Comparison of ENCODE assay signal across 8 mouse cellular contexts in genomic region chr19:58942841-58943828, GRCm38 (mm10). TPM values are rescaled to one million over a fixed set of nuclear protein-coding genes. Genes with fewer than 3 reads are reported as not detected.
DNase-seq lines count a peak whose midpoint lies in the region; ATAC-seq and TF ChIP-seq lines count a peak whose summit lies in the region.

Eno4 (plus strand) TSS chr19:58943425.
Hspa12a (minus strand) TSS chr19:58943654.

- WGBS in heart, embryonic 12.5 days: under 1% methylated on average over 65 of the region's 65 CpGs
- WGBS in kidney, postnatal 0 days: under 1% methylated on average over 65 of the region's 65 CpGs
- WGBS in liver, embryonic 11.5 days: under 1% methylated on average over 60 of the region's 65 CpGs
- under 1% methylated on average over 65 of the region's 65 CpGs for WGBS in stomach, embryonic 14.5 days

- H3K4me2 ChIP-seq in heart, embryonic 12.5 days: peak within 1 kb of the TSS; percentile 95
- peak within 1 kb of the TSS; percentile 70 for H3K4me2 ChIP-seq in kidney, postnatal 0 days (ENCODE audit: low read length)
- H3K4me2 ChIP-seq in liver, embryonic 11.5 days: peak within 1 kb of the TSS; percentile 95
- H3K4me2 ChIP-seq in stomach, embryonic 14.5 days (replicated peaks; ENCODE audit: low read depth, low read length): peak within 1 kb of the TSS; percentile 93

- peak; percentile 87 for DNase-seq in 416B (ENCODE audit: low read depth)
- DNase-seq in kidney, postnatal 0 days (ENCODE audit: low spot score): peak; percentile 97
- DNase-seq in liver, embryonic 11.5 days (ENCODE audit: low spot score): peak; percentile 94
- peak; percentile 95 for DNase-seq in naive thymus-derived CD4-positive, alpha-beta T cell, adult 2 months (ENCODE audit: low read depth)

- no peaks in the 10 kb centered on the region for H3K9me3 ChIP-seq in heart, embryonic 12.5 days (replicated peaks)
- no peaks in the 10 kb centered on the region for H3K9me3 ChIP-seq in kidney, postnatal 0 days (replicated peaks; ENCODE audit: low read length)
- H3K9me3 ChIP-seq in liver, embryonic 11.5 days (ENCODE audit: control insufficient read depth, low read length): no peaks in the 10 kb centered on the region
- H3K9me3 ChIP-seq in stomach, embryonic 14.5 days (ENCODE audit: control insufficient read depth, low read depth, low read length): no peaks in the 10 kb centered on the region

- peak within 1 kb of the TSS; percentile 29 for H3K27ac ChIP-seq in bone marrow macrophage, adult 2 months (ENCODE audit: insufficient read depth, low read depth, low read length)
- H3K27ac ChIP-seq in embryonic fibroblast, embryonic 13.5 days (ENCODE audit: insufficient read depth, low read length): peak within 1 kb of the TSS; percentile 43
- peak within 1 kb of the TSS; percentile 18; the same call in 1 of the 2 replicates for H3K27ac ChIP-seq in heart, embryonic 12.5 days (ENCODE audit: poor library complexity, severe bottlenecking)
- H3K27ac ChIP-seq in kidney, postnatal 0 days: peak within 1 kb of the TSS; percentile 69
- 0 out of 2 replicates have a peak within 1 kb of the TSS, but pooled peaks have one; percentile 10 for H3K27ac ChIP-seq in liver, embryonic 11.5 days (ENCODE audit: low read depth, low read length)
- peak within 1 kb of the TSS; percentile 70 for H3K27ac ChIP-seq in stomach, embryonic 14.5 days (ENCODE audit: low read length)

- H3K9ac ChIP-seq in heart, embryonic 12.5 days: peak within 1 kb of the TSS; percentile 70
- peak within 1 kb of the TSS; percentile 70 for H3K9ac ChIP-seq in kidney, postnatal 0 days (ENCODE audit: low read depth, low read length)
- peak within 1 kb of the TSS; percentile 81 for H3K9ac ChIP-seq in liver, embryonic 11.5 days (ENCODE audit: low read depth, low read length)
- H3K9ac ChIP-seq in stomach, embryonic 14.5 days (replicated peaks; ENCODE audit: low read depth, low read length): peak within 1 kb of the TSS; percentile 70

- H3K4me1 ChIP-seq in bone marrow macrophage, adult 2 months (ENCODE audit: control insufficient read depth, insufficient read depth, low read length): peaks cover 8% of the 10 kb centered on the region
- H3K4me1 ChIP-seq in embryonic fibroblast, embryonic 13.5 days (ENCODE audit: control insufficient read depth, insufficient read depth, low read length): no peaks in the 10 kb centered on the region
- H3K4me1 ChIP-seq in heart, embryonic 12.5 days (replicated peaks): 0 out of 2 replicates have a peak, but pooled peaks cover 3% of the 10 kb centered on the region
- no peaks in the 10 kb centered on the region for H3K4me1 ChIP-seq in kidney, postnatal 0 days (replicated peaks; ENCODE audit: insufficient read depth, low read length)
- peaks cover 7% of the 10 kb centered on the region; the same call in 1 of the 2 replicates for H3K4me1 ChIP-seq in liver, embryonic 11.5 days (replicated peaks; ENCODE audit: control insufficient read depth, insufficient read depth, low read length)
- H3K4me1 ChIP-seq in stomach, embryonic 14.5 days (ENCODE audit: control insufficient read depth, insufficient read depth, low read length): peaks cover 6% of the 10 kb centered on the region; the same call in 1 of the 2 replicates

- ATAC-seq in heart, embryonic 12.5 days (ENCODE audit: insufficient number of reproducible peaks, low FRiP score): peak; percentile 96
- ATAC-seq in kidney, postnatal 0 days (replicated peaks; ENCODE audit: low FRiP score, low read depth): peak; percentile 96
- peak; percentile 94 for ATAC-seq in liver, embryonic 11.5 days (replicated peaks; ENCODE audit: low FRiP score)
- ATAC-seq in stomach, embryonic 14.5 days (ENCODE audit: insufficient number of reproducible peaks, insufficient read depth, low FRiP score, low read depth): peak; percentile 96

- no peak for TF ChIP-seq CTCF in bone marrow macrophage, adult 2 months (IDR thresholded peaks at IDR 0.05; ENCODE audit: low read depth, low read length)
- TF ChIP-seq CTCF in embryonic fibroblast, embryonic 13.5 days (IDR thresholded peaks at IDR 0.05; ENCODE audit: borderline replicate concordance, insufficient read depth, low read length): no peak
- TF ChIP-seq CTCF in kidney, postnatal 0 days (IDR thresholded peaks at IDR 0.05; ENCODE audit: low read depth): no peak

- no peak for TF ChIP-seq POLR2A in bone marrow macrophage, adult 2 months (IDR thresholded peaks at IDR 0.05; ENCODE audit: borderline replicate concordance, low read depth, low read length)
- TF ChIP-seq POLR2A in embryonic fibroblast, embryonic 13.5 days (IDR thresholded peaks at IDR 0.05; ENCODE audit: low read depth, low read length): peak; percentile 99

- H3K36me3 ChIP-seq in heart, embryonic 12.5 days: no peaks in the 10 kb centered on the region
- H3K36me3 ChIP-seq in kidney, postnatal 0 days (ENCODE audit: insufficient read depth, low read length): no peaks in the 10 kb centered on the region
- H3K36me3 ChIP-seq in liver, embryonic 11.5 days (ENCODE audit: control insufficient read depth, insufficient read depth, low read length): no peaks in the 10 kb centered on the region
- no peaks in the 10 kb centered on the region for H3K36me3 ChIP-seq in stomach, embryonic 14.5 days (ENCODE audit: control insufficient read depth, insufficient read depth, low read length)

- H3K27me3 ChIP-seq in heart, embryonic 12.5 days (replicated peaks): peaks cover 7% of the 10 kb centered on the region; the same call in 1 of the 2 replicates
- no peaks in the 10 kb centered on the region for H3K27me3 ChIP-seq in kidney, postnatal 0 days (ENCODE audit: insufficient read depth, low read length)
- H3K27me3 ChIP-seq in liver, embryonic 11.5 days (replicated peaks; ENCODE audit: control insufficient read depth, insufficient read depth, low read length): no peaks in the 10 kb centered on the region
- H3K27me3 ChIP-seq in stomach, embryonic 14.5 days (ENCODE audit: control insufficient read depth, insufficient read depth, low read length): no peaks in the 10 kb centered on the region

- peak within 1 kb of the TSS; percentile 60 for H3K4me3 ChIP-seq in bone marrow macrophage, adult 2 months (ENCODE audit: insufficient read depth, low read length)
- H3K4me3 ChIP-seq in embryonic fibroblast, embryonic 13.5 days (ENCODE audit: insufficient read depth, low read length): peak within 1 kb of the TSS; percentile 65
- peak within 1 kb of the TSS; percentile 73 for H3K4me3 ChIP-seq in heart, embryonic 12.5 days
- peak within 1 kb of the TSS; percentile 60 for H3K4me3 ChIP-seq in kidney, postnatal 0 days (replicated peaks; ENCODE audit: low read depth, low read length)
- H3K4me3 ChIP-seq in liver, embryonic 11.5 days (ENCODE audit: low read depth, low read length): peak within 1 kb of the TSS; percentile 72
- H3K4me3 ChIP-seq in stomach, embryonic 14.5 days (ENCODE audit: low read depth, low read length): peak within 1 kb of the TSS; percentile 63

RNA-seq across cellular contexts. Expression of gene Eno4, which starts in this region (rescaled TPM):
- not detected in 2 replicates for polyA plus RNA-seq in bone marrow macrophage, adult 2 months (2012; ENCODE audit: insufficient read depth, insufficient read length, missing spikeins)
- polyA plus RNA-seq in embryonic fibroblast, embryonic 13.5 days (2011; ENCODE audit: insufficient read length, low read depth, missing spikeins): not detected in 2 replicates
- 0.10 and 0.27 TPM in 2 replicates for polyA plus RNA-seq in heart, embryonic 12.5 days (2016; fragmentation: Nextera tagmentation; extraction: Ambion mirVana)
- polyA plus RNA-seq in kidney, postnatal 0 days (2015; fragmentation: Nextera tagmentation; extraction: Ambion mirVana): 0.37 and 0.51 TPM in 2 replicates
- 0.25 and 0.49 TPM in 2 replicates for polyA plus RNA-seq in liver, embryonic 11.5 days (2014; fragmentation: Nextera tagmentation; extraction: Ambion mirVana)
- 0.32 and 0.38 TPM in 2 replicates for polyA plus RNA-seq in stomach, embryonic 14.5 days (2014; fragmentation: Nextera tagmentation; extraction: Ambion mirVana)

RNA-seq across cellular contexts. Expression of gene Hspa12a, which starts in this region (rescaled TPM):
- polyA plus RNA-seq in bone marrow macrophage, adult 2 months (2012; ENCODE audit: insufficient read depth, insufficient read length, missing spikeins): 0.45 TPM in 1 of 2 replicates, not detected in the other
- polyA plus RNA-seq in embryonic fibroblast, embryonic 13.5 days (2011; ENCODE audit: insufficient read length, low read depth, missing spikeins): 7.1 and 9.0 TPM in 2 replicates
- polyA plus RNA-seq in heart, embryonic 12.5 days (2016; fragmentation: Nextera tagmentation; extraction: Ambion mirVana): 10.5 and 10.8 TPM in 2 replicates
- polyA plus RNA-seq in kidney, postnatal 0 days (2015; fragmentation: Nextera tagmentation; extraction: Ambion mirVana): 13.4 and 14.5 TPM in 2 replicates
- polyA plus RNA-seq in liver, embryonic 11.5 days (2014; fragmentation: Nextera tagmentation; extraction: Ambion mirVana): 1.0 and 1.5 TPM in 2 replicates
- 4.9 and 5.0 TPM in 2 replicates for polyA plus RNA-seq in stomach, embryonic 14.5 days (2014; fragmentation: Nextera tagmentation; extraction: Ambion mirVana)

Comparison
In these comparisons a context has a peak if more than half of its experiments do, and no peak if none do; other contexts are left out.
1. Peak in every context shown above with its lines: DNase-seq, ATAC-seq, H3K4me3 ChIP-seq and H3K27ac ChIP-seq.
2. H3K27ac ChIP-seq: peak in every context shown above with its lines; median percentile 70 in stomach, embryonic 14.5 days; 69 in kidney, postnatal 0 days; 43 in embryonic fibroblast, embryonic 13.5 days; 29 in bone marrow macrophage, adult 2 months; 18 in heart, embryonic 12.5 days; 10 in liver, embryonic 11.5 days.